Mouse (Mus musculus) adrenal gland, postnatal 10 days (tissue): ENCODE data around the gene Mgp. TPM values are rescaled to one million over a fixed set of nuclear protein-coding genes. Genes with fewer than 3 reads are reported as not detected.

Experiments used
- DNase-seq: peaks from one replicate; pipeline ENCODE4 v3.0.0; 2021; ENCODE audit warnings: mixed read lengths
- total RNA-seq, 2 experiments: library from RNA; stranded (reverse); gene quantifications; 2 replicates each; pipeline ENCODE4 v1.2.3; 2021

The Mgp gene
- total RNA-seq, 2 experiments from 2014 or later: 187 to 232 TPM

- DNase-seq: no peak
Observed at GRCm38 (mm10) chr6:136852348-136852747, 23.3 kb downstream of the Mgp start.

- DNase-seq: no peak
Observed at GRCm38 (mm10) chr6:136850267-136850666, 25.4 kb downstream of the Mgp start.

GRCm38 (mm10) chr6:136848971-136849370 lies 26.7 kb downstream of the Mgp start:
- DNase-seq: no peak

DNA sequence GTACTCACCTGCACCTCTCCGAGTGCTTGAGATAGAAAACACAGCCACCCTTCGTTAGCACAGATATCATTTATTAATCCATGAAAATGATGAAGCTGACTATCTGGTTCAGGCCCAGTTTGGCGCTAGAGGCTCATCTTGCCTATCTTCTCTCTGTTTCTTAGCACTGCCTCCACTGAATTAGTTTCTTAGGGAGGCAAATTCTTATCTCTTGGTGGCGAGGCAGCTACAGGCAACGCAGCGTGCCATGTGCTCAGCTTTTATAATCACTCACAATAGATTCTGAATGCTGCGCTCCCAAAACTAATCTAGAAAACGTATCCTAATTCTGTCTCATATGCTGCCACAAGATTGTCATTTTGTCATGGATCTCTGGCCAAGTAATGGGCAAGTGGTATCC lies 27.2 kb downstream of the Mgp start:
- DNase-seq: no peak

DNA sequence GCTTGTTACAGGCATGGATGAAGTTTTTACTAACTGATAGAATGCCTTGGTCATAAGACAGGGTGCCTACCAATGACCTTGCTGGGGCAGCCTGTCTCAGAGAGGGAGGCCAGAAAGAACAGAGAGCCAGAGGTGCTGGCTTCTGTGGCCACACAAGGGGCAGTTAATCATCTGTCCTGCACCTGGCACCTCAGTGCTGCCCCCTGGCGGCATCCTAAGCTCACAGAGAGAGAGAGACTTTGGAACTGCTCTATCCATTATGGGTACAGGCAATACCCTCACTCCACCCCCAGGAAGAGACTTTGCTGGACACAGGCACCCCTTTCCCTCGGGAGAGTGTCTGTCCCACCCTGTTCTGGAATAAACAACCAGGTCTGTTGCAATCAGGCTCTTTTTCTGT lies 27.8 kb downstream of the Mgp start:
- DNase-seq: peak; percentile 79

DNA sequence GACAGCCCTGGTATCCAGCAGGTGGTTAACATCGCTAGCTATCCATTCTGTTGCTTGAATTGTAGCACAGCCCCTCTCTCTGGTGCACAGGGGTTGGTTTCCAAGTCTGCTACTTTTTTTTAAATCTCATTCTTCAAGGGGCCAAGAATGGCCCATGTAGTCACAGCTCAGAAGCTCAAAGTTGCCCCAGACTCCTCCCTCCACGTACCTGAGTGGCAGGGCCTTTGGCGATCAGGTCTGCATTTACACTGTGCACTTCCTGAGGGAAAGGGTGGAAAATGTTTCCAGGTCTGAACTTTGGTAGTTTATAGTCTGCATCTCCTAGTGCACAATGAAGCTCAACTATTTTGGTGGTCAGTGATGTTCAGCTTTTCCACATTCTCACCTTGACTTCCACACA lies 28.4 kb downstream of the Mgp start:
- DNase-seq: no peak

DNA sequence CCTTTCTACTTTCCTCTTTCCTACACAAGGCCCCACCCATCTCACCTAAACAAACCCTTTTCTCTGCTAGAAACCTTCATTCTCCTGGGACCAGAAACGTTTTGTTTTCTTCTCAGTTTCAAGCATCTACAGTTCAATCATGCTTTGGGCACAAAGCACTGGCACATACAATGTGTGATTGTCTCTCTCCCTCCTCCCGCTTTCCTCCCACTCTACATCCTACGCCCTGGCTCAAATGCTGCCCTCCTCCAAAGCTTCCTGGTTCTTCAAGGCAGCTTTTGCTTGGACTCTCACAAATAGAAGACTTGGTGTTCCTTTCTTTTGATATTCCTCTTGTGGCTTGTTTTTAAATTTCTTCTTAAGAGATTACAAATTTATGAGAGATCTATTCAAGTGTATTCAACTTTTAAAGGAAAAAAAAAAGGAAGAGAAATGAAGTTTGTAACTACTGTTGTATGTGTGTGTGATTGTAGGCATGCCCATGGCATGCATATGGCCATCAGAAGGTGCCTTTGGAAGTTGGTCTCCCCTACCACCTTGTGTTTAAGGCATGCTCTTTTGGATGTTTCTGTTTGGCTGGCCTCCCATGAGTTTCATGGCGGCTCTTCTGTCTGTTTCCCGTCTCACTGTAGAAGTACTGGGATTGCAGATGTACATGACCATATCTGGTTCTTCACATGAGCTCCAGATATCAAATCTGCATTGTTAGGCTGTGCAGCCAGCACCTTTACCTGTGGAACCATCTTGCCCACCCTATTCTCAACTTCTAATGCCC lies 29.7 kb downstream of the Mgp start:
- DNase-seq: no peak

DNA sequence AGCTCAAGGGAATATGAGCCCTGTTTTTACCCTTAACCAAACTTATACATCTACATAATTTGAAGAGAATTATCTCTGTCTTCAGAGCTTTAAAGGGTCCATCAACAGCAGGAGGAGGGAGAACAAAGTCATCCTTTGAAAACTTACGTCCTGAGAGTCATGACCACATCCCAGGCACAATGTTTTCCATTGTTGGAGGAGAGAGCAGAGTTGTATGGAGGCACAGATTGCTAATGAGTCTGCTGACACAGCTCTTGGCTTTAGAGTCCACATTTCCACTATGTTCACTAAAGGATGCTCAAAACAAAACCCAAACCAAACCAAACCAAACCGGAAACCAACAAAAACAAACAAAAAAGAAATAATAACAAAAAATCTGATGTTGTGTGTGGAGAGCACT lies 30.7 kb downstream of the Mgp start:
- DNase-seq: no peak

- DNase-seq: no peak
Observed at GRCm38 (mm10) chr6:136837323-136837722, 38.3 kb downstream of the Mgp start.

DNA sequence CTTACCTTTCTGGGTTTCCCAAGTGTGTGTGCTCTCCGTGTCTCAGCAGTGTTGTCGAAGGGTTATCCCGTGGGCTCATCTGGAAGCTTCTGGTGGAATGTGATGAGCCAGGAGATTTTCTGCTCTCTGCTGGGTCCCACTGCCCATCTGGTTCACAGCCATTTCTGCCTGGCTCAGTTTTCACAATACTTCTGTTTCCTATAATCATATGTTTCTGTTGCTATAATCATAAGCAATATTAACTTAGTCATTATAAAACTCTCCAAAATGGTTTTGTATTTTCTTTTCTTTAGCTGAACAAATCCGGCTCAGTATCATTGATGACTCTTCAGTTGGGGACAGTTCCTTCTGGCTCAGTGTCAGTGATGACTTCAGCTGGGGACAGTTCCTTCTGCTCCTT lies 40.3 kb downstream of the Mgp start, which contains the start of gene Smco3:
Gene Smco3, minus strand, starts transcription at position 101 of the 400 bp plus-strand sequence.
- no peak for DNase-seq

DNA sequence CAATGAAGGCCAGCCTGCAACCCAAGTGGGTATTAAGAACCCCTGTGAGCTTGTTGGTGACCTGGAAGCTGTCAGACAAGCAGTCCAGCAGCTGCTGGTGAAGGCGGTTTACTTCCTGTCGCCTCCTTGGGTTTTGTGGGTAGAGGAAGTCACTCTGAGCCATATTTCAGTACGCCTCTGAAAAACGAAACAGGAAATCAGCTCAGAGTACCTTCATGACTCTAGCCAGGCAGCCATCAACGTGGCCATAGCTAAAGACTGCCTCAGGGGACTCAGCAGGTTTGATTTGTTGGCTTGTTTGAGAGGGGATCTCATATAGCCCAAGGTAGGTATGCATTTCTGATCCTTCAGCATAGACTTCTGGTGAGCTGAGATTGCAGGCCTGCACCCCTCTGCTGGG lies 43.9 kb downstream of the Mgp start:
- DNase-seq: no peak

DNA sequence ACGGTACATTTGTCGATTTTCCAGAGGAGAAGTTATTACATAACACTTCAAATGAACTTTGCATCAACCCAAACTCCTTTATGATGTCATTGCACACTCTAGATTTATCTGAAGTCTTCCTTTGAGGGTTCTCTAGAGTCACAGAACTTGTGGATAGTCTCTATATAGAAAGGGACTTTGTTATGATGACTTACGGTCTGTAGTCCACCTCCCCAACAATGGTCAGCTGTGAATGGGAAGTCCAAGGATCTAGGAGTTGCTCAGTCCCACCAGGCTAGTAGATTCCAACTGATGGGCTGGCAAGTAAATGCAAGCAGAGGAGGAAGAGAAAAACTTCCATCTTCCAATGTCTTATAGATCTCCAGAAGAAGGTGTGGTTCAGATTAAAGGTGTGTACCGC lies 46.9 kb downstream of the Mgp start:
- DNase-seq: no peak

DNA sequence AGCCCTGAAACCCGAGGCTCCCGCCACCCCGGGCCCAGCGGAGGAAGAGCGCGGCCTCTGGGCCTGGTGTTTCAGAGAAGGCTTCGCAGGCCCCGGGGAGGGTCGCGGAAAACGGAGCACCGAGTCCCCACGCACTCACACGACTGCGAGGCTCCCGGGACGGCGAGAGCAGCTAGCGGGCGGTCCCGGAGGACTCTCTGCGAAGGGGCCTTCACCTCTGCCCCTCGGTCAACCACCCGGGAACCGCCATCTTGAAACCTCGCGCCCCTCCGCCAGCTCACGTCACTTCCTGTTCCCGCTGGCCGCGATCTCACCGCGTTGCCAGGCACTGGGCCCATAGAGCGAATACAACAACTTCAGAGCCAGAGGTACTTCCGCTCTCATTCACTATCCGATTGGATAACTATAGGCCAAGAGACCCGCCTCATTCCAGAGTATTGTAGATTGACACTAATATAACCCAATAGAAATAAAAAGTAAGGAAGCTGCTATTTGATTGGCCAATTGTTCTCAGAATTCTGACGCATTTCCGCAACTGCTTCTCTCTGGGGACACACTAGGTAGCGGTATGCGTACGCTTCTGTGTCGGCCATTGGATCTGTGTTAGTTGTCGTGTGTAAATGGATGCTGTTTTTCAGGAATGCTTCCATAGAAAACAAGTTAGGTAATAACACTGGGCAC lies 47.6 kb downstream of the Mgp start, which contains the start of gene Wbp11:
Gene Wbp11, minus strand, starts transcription at position 353 of the 681 bp plus-strand sequence.
- peak; percentile 96 for DNase-seq

DNA sequence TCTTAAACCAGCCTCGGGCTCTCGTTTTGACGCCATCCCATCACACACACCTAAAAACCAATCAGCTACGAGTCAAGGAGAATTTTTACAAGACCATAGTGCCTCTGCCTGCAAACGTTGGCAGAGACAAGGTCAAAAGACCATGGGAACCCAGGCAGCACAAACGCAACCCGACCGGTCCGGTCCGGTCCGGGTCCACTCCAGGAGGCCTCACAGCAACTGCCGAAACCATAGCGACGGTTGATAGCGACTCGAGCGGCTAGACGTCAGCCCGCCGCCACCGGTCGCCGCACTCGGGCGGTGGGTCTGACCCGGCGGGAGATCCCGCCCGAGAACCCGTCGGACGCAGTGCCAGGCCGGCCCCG lies 48.1 kb downstream of the Mgp start, which contains the start of gene BC049715:
Gene BC049715, plus strand, starts transcription at position 111 of the 365 bp plus-strand sequence.
- no peak for DNase-seq

- no peak for DNase-seq
Observed at GRCm38 (mm10) chr6:136827116-136827515, 48.5 kb downstream of the Mgp start.

DNA sequence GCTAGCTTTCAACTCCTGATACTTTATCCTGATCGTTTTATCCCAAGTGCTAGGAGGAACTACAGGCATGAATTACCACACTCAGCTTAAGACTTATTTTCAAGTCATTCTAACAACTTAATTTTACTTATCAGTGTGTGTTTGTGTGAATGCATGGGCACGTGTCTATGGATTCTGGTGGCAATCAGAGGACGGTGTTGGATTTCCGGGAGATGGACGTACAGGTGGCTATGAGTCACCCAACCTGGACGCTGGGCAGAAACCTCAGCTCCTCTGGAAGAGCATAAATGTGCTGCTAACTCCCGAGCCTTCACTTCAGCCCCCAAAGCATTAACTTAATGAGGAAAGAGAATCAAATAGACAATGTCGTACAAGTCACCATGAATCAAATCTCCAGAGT lies 50.6 kb downstream of the Mgp start:
- no peak for DNase-seq

Other genes starting within 250 kb of the Mgp start
- 100 to 1,000 TPM; 114 to 115 TPM for gene Plbd1, start 213.9 kb downstream of the Mgp start, total RNA-seq
- under 1 TPM; 0.15 to 0.21 TPM for gene Gucy2c, start 94.1 kb downstream of the Mgp start, total RNA-seq
- gene Hist4h4, start 71.4 kb downstream of the Mgp start, total RNA-seq: 10 to 100 TPM; 28.3 to 29.2 TPM
- gene H2afj, start 67.6 kb downstream of the Mgp start, total RNA-seq: 10 to 100 TPM; 71.1 to 85.2 TPM
- gene BC049715, start 48.2 kb downstream of the Mgp start, total RNA-seq: under 1 TPM; 0.73 to 0.75 TPM
- 10 to 100 TPM; 82.5 to 86.5 TPM for gene Wbp11, start 47.6 kb downstream of the Mgp start, total RNA-seq
- under 1 TPM; 0.27 to 0.51 TPM for gene Smco3, start 40.4 kb downstream of the Mgp start, total RNA-seq
- gene Art4, start 18.1 kb downstream of the Mgp start, total RNA-seq: 1 to 10 TPM; 5.9 to 7.5 TPM
- gene Erp27, start 46.4 kb upstream of the Mgp start, total RNA-seq: under 1 TPM; 0.15 to 0.27 TPM
- under 1 TPM in 1 of 2 experiments, not detected in 1; 0.60 TPM for gene Pde6h, start 48.0 kb upstream of the Mgp start, total RNA-seq
- 10 to 100 TPM; 43.0 to 44.5 TPM for gene Arhgdib, start 66.1 kb upstream of the Mgp start, total RNA-seq